Mouse (Mus musculus): ENCODE data around the gene Lrrk1. TPM values are rescaled to one million over a fixed set of nuclear protein-coding genes. Genes with fewer than 3 reads are reported as not detected.
A peak's percentile ranks its signal among the peaks of the same experiment; 100 is the strongest.

Gene Lrrk1
- polyA plus RNA-seq, 1 experiment from 2014 or later = 16.7 TPM

- WGBS = 2% methylated on average over 13 of the region's 13 CpGs
- peak overlapping the region; percentile 92 for H3K9ac ChIP-seq (replicated peaks; ENCODE audit: low read length)
These were observed 734 bp downstream of the Lrrk1 start for GRCm38 (mm10) chr7:66387419-66387812.

GRCm38 (mm10) chr7:66386411-66386810, 1.7 kb downstream of the Lrrk1 start:
- peaks cover 7% of the 10 kb centered on the region; the same call in 1 of the 2 replicates for H3K4me1 ChIP-seq (ENCODE audit: insufficient read depth, low read length)
- H3K27ac ChIP-seq (ENCODE audit: low read length) = no peak overlapping the region
- ATAC-seq (ENCODE audit: low FRiP score, low TSS enrichment) = no peak
- H3K36me3 ChIP-seq (ENCODE audit: insufficient read depth, low read length) = no peaks in the 10 kb centered on the region
- H3K27me3 ChIP-seq (ENCODE audit: insufficient read depth, low read length) = no peaks in the 10 kb centered on the region
- WGBS = 92% methylated on average over 6 of the region's 6 CpGs
- no peak overlapping the region for H3K4me3 ChIP-seq (ENCODE audit: low read length)
- H3K9ac ChIP-seq (replicated peaks; ENCODE audit: low read length) = no peak overlapping the region
- no peaks in the 10 kb centered on the region for H3K9me3 ChIP-seq (ENCODE audit: low read length)
- H3K4me2 ChIP-seq (replicated peaks; ENCODE audit: low read depth, low read length) = no peak overlapping the region

More at GRCm38 (mm10) chr7:66387419-66387812, 734 bp downstream of the Lrrk1 start:
- peaks cover 7% of the 10 kb centered on the region; the same call in 1 of the 2 replicates for H3K4me1 ChIP-seq (ENCODE audit: insufficient read depth, low read length)
- peak overlapping the region; percentile 80 for H3K4me3 ChIP-seq (ENCODE audit: low read length)
- peak; percentile 1; the same call in 1 of the 2 replicates for ATAC-seq (ENCODE audit: low FRiP score, low TSS enrichment)
- peak overlapping the region; percentile 90 for H3K4me2 ChIP-seq (replicated peaks; ENCODE audit: low read depth, low read length)
- no peaks in the 10 kb centered on the region for H3K36me3 ChIP-seq (ENCODE audit: insufficient read depth, low read length)
- no peaks in the 10 kb centered on the region for H3K27me3 ChIP-seq (ENCODE audit: insufficient read depth, low read length)
- H3K27ac ChIP-seq (ENCODE audit: low read length) = peak overlapping the region; percentile 62
- H3K9me3 ChIP-seq (ENCODE audit: low read length) = no peaks in the 10 kb centered on the region

GRCm38 (mm10) chr7:66385826-66386225, 2.3 kb downstream of the Lrrk1 start:
- H3K4me2 ChIP-seq (replicated peaks; ENCODE audit: low read depth, low read length) = no peak overlapping the region
- H3K9ac ChIP-seq (replicated peaks; ENCODE audit: low read length) = no peak overlapping the region
- 0 out of 2 replicates have a peak, but pooled peaks cover 1% of the 10 kb centered on the region for H3K36me3 ChIP-seq (ENCODE audit: insufficient read depth, low read length)
- peaks cover 7% of the 10 kb centered on the region; the same call in 1 of the 2 replicates for H3K4me1 ChIP-seq (ENCODE audit: insufficient read depth, low read length)
- no peak overlapping the region for H3K4me3 ChIP-seq (ENCODE audit: low read length)
- H3K9me3 ChIP-seq (ENCODE audit: low read length) = no peaks in the 10 kb centered on the region
- no peak overlapping the region for H3K27ac ChIP-seq (ENCODE audit: low read length)
- ATAC-seq (ENCODE audit: low FRiP score, low TSS enrichment) = no peak
- WGBS = 93% methylated on average over 12 of the region's 12 CpGs
- no peaks in the 10 kb centered on the region for H3K27me3 ChIP-seq (ENCODE audit: insufficient read depth, low read length)

- 87% methylated on average over 8 of the region's 8 CpGs for WGBS
- H3K4me3 ChIP-seq (ENCODE audit: low read length) = no peak overlapping the region
- no peak overlapping the region for H3K27ac ChIP-seq (ENCODE audit: low read length)
These were observed 3.3 kb downstream of the Lrrk1 start for GRCm38 (mm10) chr7:66384891-66385290.

GRCm38 (mm10) chr7:66384213-66384612, 3.9 kb downstream of the Lrrk1 start:
- ATAC-seq (ENCODE audit: low FRiP score, low TSS enrichment) = no peak
- no peak overlapping the region for H3K4me2 ChIP-seq (replicated peaks; ENCODE audit: low read depth, low read length)

More at GRCm38 (mm10) chr7:66384891-66385290, 3.3 kb downstream of the Lrrk1 start:
- no peak overlapping the region for H3K9ac ChIP-seq (replicated peaks; ENCODE audit: low read length)
- peaks cover 7% of the 10 kb centered on the region; the same call in 1 of the 2 replicates for H3K4me1 ChIP-seq (ENCODE audit: insufficient read depth, low read length)
- no peaks in the 10 kb centered on the region for H3K27me3 ChIP-seq (ENCODE audit: insufficient read depth, low read length)
- peaks cover 7% of the 10 kb centered on the region; the same call in 1 of the 2 replicates for H3K36me3 ChIP-seq (ENCODE audit: insufficient read depth, low read length)
- ATAC-seq (ENCODE audit: low FRiP score, low TSS enrichment) = no peak
- no peak overlapping the region for H3K4me2 ChIP-seq (replicated peaks; ENCODE audit: low read depth, low read length)
- H3K9me3 ChIP-seq (ENCODE audit: low read length) = no peaks in the 10 kb centered on the region

GRCm38 (mm10) chr7:66376560-66376959, 11.6 kb downstream of the Lrrk1 start:
- no peak overlapping the region for H3K9ac ChIP-seq (replicated peaks; ENCODE audit: low read length)
- H3K27me3 ChIP-seq (ENCODE audit: insufficient read depth, low read length) = no peaks in the 10 kb centered on the region
- ATAC-seq (ENCODE audit: low FRiP score, low TSS enrichment) = peak; percentile 31; the same call in 1 of the 2 replicates
- peak overlapping the region; percentile 80 for H3K27ac ChIP-seq (ENCODE audit: low read length)
- H3K4me3 ChIP-seq (ENCODE audit: low read length) = no peak overlapping the region
- H3K4me1 ChIP-seq (ENCODE audit: insufficient read depth, low read length) = 0 out of 2 replicates have a peak, but pooled peaks cover 7% of the 10 kb centered on the region
- no peak overlapping the region for H3K4me2 ChIP-seq (replicated peaks; ENCODE audit: low read depth, low read length)
- WGBS = 77% methylated on average over 10 of the region's 10 CpGs
- peaks cover 9% of the 10 kb centered on the region; the same call in 1 of the 2 replicates for H3K36me3 ChIP-seq (ENCODE audit: insufficient read depth, low read length)
- H3K9me3 ChIP-seq (ENCODE audit: low read length) = no peaks in the 10 kb centered on the region

More at GRCm38 (mm10) chr7:66384213-66384612, 3.9 kb downstream of the Lrrk1 start:
- Histone ChIP-seq H3K9ac (replicated peaks; ENCODE audit: low read length) (no peak overlapping the region), H3K27me3 (ENCODE audit: insufficient read depth, low read length) (no peaks in the 10 kb centered on the region), H3K36me3 (ENCODE audit: insufficient read depth, low read length) (peaks cover 9% of the 10 kb centered on the region; the same call in 1 of the 2 replicates), H3K9me3 (ENCODE audit: low read length) (no peaks in the 10 kb centered on the region), H3K27ac (ENCODE audit: low read length) (peak overlapping the region; percentile 55), H3K4me3 (ENCODE audit: low read length) (no peak overlapping the region), H3K4me1 (ENCODE audit: insufficient read depth, low read length) (peaks cover 7% of the 10 kb centered on the region; the same call in 1 of the 2 replicates)
- 55% methylated on average over 5 of the region's 5 CpGs for WGBS

- no peak overlapping the region for H3K4me3 ChIP-seq (ENCODE audit: low read length)
- H3K9me3 ChIP-seq (ENCODE audit: low read length) = no peaks in the 10 kb centered on the region
- no peak overlapping the region for H3K9ac ChIP-seq (replicated peaks; ENCODE audit: low read length)
- 80% methylated on average over 4 of the region's 4 CpGs for WGBS
- H3K27ac ChIP-seq (ENCODE audit: low read length) = peak overlapping the region; percentile 80; the same call in 1 of the 2 replicates
- H3K27me3 ChIP-seq (ENCODE audit: insufficient read depth, low read length) = no peaks in the 10 kb centered on the region
- no peak overlapping the region for H3K4me2 ChIP-seq (replicated peaks; ENCODE audit: low read depth, low read length)
- peaks cover 7% of the 10 kb centered on the region; the same call in 1 of the 2 replicates for H3K36me3 ChIP-seq (ENCODE audit: insufficient read depth, low read length)
- no peak for ATAC-seq (ENCODE audit: low FRiP score, low TSS enrichment)
- peaks cover 12% of the 10 kb centered on the region; the same call in 1 of the 2 replicates for H3K4me1 ChIP-seq (ENCODE audit: insufficient read depth, low read length)
These were observed 12.4 kb downstream of the Lrrk1 start for GRCm38 (mm10) chr7:66375736-66376135.

- H3K4me2 ChIP-seq (replicated peaks; ENCODE audit: low read depth, low read length) = no peak overlapping the region
- H3K27me3 ChIP-seq (ENCODE audit: insufficient read depth, low read length) = no peaks in the 10 kb centered on the region
- no peak overlapping the region for H3K27ac ChIP-seq (ENCODE audit: low read length)
- WGBS = 92% methylated on average over 3 of the region's 3 CpGs
- no peak overlapping the region for H3K4me3 ChIP-seq (ENCODE audit: low read length)
- H3K9ac ChIP-seq (replicated peaks; ENCODE audit: low read length) = no peak overlapping the region
- H3K36me3 ChIP-seq (ENCODE audit: insufficient read depth, low read length) = no peaks in the 10 kb centered on the region
- H3K4me1 ChIP-seq (ENCODE audit: insufficient read depth, low read length) = peaks cover 30% of the 10 kb centered on the region
- no peaks in the 10 kb centered on the region for H3K9me3 ChIP-seq (ENCODE audit: low read length)
- no peak for ATAC-seq (ENCODE audit: low FRiP score, low TSS enrichment)
These were observed 14.8 kb downstream of the Lrrk1 start for GRCm38 (mm10) chr7:66373391-66373790.

GRCm38 (mm10) chr7:66370970-66371369, 17.2 kb downstream of the Lrrk1 start:
- no peak overlapping the region for H3K4me3 ChIP-seq (ENCODE audit: low read length)
- H3K27ac ChIP-seq (ENCODE audit: low read length) = 0 out of 2 replicates have a peak overlapping the region, but pooled peaks have one; percentile 9
- H3K4me2 ChIP-seq (replicated peaks; ENCODE audit: low read depth, low read length) = no peak overlapping the region
- H3K4me1 ChIP-seq (ENCODE audit: insufficient read depth, low read length) = peaks cover 24% of the 10 kb centered on the region
- 77% methylated on average over 6 of the region's 6 CpGs for WGBS
- no peaks in the 10 kb centered on the region for H3K36me3 ChIP-seq (ENCODE audit: insufficient read depth, low read length)
- no peaks in the 10 kb centered on the region for H3K9me3 ChIP-seq (ENCODE audit: low read length)
- H3K9ac ChIP-seq (replicated peaks; ENCODE audit: low read length) = no peak overlapping the region
- H3K27me3 ChIP-seq (ENCODE audit: insufficient read depth, low read length) = no peaks in the 10 kb centered on the region
- no peak for ATAC-seq (ENCODE audit: low FRiP score, low TSS enrichment)

GRCm38 (mm10) chr7:66369934-66370445, 18.2 kb downstream of the Lrrk1 start:
- H3K4me3 ChIP-seq (ENCODE audit: low read length) = no peak overlapping the region
- H3K27ac ChIP-seq (ENCODE audit: low read length) = peak overlapping the region; percentile 75
- no peak overlapping the region for H3K4me2 ChIP-seq (replicated peaks; ENCODE audit: low read depth, low read length)
- peaks cover 30% of the 10 kb centered on the region for H3K4me1 ChIP-seq (ENCODE audit: insufficient read depth, low read length)
- no peaks in the 10 kb centered on the region for H3K36me3 ChIP-seq (ENCODE audit: insufficient read depth, low read length)
- 46% methylated on average over 5 of the region's 5 CpGs for WGBS
- no peak for ATAC-seq (ENCODE audit: low FRiP score, low TSS enrichment)
- H3K27me3 ChIP-seq (ENCODE audit: insufficient read depth, low read length) = no peaks in the 10 kb centered on the region
- no peak overlapping the region for H3K9ac ChIP-seq (replicated peaks; ENCODE audit: low read length)
- no peaks in the 10 kb centered on the region for H3K9me3 ChIP-seq (ENCODE audit: low read length)
